Mouse (Mus musculus) lung, postnatal 10 days (tissue): ENCODE data around the gene Gm8298.
"Not testable (repeated sequence)": the region's sequence is repeated elsewhere in the genome, so short reads cannot be mapped to it uniquely, and the experiment has no call there.

Experiments used
- DNase-seq: peaks from one replicate; pipeline ENCODE4 v3.0.0; 2021

The Gm8298 gene

GRCm38 (mm10) chr3:59860751-59861150, at the start of gene Gm8298:
TSS of gene Gm8298 (plus strand) at chr3:59861051.
- DNase-seq, result no peak

GRCm38 (mm10) chr3:59813169-59813568, 47.7 kb upstream of the Gm8298 start:
- DNase-seq, result no peak

GRCm38 (mm10) chr3:59870765-59871164, 9.9 kb downstream of the Gm8298 start:
- DNase-seq, result peak; percentile 60

- not testable (repeated sequence) for DNase-seq
Observed at GRCm38 (mm10) chr3:59877601-59878000, 16.8 kb downstream of the Gm8298 start.

- DNase-seq, result not testable (repeated sequence)
Observed at GRCm38 (mm10) chr3:59879801-59880554, 19.1 kb downstream of the Gm8298 start.

GRCm38 (mm10) chr3:59893276-59893675, 32.4 kb downstream of the Gm8298 start:
- peak; percentile 1 for DNase-seq

- no peak for DNase-seq
Observed at GRCm38 (mm10) chr3:59924914-59925313, 64.1 kb downstream of the Gm8298 start, which contains the start of gene C130079G13Rik. TSS of gene C130079G13Rik (plus strand) at chr3:59925214.
